Mouse (Mus musculus) T-helper 2 cell (primary cell): Measurements from ENCODE around the gene Pnkp.

ENCODE experiments used
- in situ Hi-C: fragments of 300-600 bp; cut with MboI, MseI; formaldehyde crosslinking; loops from one replicate; pipeline ENCODE4 v1.15.1; 2025; ENCODE audit warnings: high pct_unique_total_duplicates

The Pnkp gene

DNA sequence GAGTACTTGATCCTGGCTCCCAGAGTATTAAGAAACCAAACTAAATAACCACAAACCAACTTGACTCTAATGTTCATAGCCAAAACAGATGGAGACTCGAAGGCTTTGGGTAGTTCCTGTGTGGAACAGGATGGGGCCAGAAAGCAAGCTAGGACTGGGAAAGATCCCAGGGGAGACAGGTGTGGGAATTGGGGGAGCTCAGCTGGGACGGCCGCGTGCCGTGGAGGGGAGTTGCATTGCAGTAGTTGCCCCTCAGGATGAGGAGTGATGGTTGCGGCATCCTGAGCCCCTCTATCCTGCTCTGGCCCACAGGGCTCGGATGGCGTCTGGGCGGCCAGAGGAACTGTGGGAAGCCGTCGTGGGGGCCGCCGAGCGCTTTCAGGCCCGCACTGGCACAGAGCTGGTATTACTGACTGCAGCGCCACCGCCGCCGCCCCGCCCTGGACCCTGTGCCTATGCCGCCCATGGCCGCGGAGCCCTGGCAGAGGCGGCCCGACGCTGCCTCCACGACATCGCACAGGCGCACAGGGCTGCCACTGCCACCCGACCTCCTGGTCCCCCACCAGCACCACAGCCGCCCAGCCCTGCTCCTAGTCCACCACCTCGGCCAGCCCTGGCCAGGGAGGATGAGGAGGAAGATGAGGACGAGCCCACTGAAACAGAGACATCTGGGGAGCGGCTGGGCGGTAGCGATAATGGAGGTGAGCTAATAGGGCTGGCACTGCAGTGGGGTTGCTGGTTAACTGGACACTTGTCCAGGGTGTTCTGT is 4.5 kb upstream of the Pnkp start:
- in situ Hi-C loops, result no loop called here

DNA sequence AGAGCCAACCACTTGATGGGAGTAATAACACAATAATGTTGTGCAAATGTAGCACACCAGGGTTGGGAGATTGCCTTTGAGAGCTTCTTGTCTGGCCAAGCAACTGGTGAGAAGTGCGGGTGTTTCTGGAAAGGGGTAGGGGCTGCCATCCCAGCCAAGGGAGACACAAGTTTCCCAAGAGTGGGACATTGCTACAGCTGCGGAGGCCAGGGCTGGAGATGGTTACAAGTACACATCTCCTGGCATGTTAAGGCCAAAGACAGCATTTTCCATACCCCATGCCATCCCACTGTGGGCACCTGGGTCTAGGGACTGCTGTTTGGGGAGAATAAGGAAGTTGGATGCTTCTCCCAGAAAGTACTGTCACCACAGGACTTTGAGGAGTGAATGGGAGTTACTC is 3.9 kb upstream of the Pnkp start:
- in situ Hi-C loops, result no loop called here

DNA sequence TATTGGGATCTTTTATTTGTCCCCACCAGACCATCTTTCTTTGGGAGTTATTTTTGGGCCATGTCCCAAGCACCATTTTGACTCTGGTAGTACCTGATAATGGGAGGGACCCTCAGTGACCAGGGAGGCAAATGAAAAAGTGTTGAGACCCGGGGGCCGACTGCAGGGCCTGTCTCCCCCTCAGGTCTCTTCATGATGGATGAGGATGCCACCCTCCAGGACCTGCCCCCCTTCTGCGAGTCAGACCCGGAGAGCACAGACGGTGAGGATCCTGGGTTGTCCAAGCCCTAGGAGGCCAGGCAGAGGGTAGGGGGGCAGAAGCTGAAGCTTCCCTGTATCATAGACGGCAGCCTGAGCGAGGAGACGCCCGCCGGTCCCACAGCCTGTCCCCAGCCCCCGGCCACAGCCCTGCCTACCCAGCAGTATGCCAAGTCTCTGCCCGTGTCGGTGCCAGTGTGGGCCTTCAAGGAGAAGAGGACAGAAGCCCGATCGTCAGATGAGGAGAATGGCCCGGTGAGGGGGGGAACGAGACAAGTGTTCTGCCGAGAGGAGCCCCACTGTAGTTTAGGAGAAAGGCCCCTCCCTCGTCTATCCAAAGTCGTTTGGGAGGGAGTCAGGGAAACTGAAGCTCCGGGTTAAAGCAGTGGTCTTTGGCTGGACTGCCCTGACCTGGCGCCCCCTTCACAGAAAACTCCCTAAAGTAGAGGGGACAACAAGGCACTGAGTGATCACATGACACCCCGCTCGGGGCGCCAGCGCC is 3.2 kb upstream of the Pnkp start:
- in situ Hi-C loops, result no loop called here

- in situ Hi-C loops, result no loop called here
Observed at GRCm38 (mm10) chr7:44854356-44855031, 2.4 kb upstream of the Pnkp start.

DNA sequence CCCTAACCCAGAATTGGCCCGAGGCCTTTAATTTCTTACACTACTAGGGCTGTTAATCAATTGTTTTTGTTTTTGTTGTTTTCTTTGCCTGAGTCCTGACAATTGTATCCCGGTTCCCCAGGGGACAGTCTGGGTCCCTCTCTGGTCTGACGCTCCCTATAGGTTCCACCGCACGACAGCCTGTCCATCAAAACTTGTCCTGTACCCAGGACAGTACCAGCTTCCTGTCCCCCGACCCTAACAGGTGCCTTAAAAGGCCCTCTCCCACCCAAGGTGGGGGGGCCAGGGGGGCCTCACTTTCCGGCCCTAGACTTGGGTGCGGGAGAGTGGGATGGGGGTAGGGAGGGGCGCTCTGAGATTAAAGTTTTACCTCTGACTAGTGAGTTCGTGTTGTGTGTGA is 1.9 kb upstream of the Pnkp start:
- in situ Hi-C loops, result no loop called here

- in situ Hi-C loops, result no loop called here
Observed at GRCm38 (mm10) chr7:44856265-44856916, 548 bp upstream of the Pnkp start.

DNA sequence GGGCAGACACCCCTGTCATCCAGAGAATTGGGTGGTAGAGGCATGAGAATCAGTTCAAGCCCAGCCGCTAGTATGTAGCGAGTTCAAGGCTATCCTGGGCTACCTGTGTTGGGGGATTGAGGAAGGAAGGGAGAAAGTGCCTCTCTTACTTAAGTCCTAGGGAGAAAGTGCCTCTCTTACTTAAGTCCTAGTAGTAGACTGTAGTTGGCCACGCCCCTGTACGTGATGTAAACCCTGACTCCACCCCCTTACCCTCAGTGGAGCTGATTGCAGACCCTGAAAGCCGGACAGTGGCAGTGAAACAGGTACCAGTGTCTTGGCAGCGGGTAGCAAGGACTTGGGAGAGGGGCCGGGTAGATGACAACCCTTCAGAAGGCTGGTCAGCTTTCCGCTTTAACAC is 966 bp downstream of the Pnkp start:
- in situ Hi-C loops, result no loop called here

DNA sequence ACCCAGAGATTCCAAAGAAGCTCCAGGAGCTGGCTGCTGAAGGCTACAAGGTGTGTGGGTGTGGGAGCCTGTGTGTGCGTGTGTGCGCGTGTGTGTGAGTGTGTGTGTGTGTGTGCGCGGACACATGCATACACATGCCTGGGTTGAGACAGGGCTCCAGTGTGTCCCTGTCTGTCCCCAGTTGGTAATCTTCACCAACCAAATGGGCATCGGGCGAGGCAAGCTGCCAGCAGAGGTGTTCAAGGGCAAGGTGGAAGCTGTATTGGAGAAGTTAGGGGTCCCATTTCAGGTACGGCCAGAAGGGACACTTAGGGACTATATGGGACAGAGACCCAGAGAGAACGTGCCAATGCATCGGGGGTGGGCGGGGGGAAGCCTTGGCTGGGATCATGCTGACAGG is 3.0 kb downstream of the Pnkp start:
- in situ Hi-C loops, result no loop called here

DNA sequence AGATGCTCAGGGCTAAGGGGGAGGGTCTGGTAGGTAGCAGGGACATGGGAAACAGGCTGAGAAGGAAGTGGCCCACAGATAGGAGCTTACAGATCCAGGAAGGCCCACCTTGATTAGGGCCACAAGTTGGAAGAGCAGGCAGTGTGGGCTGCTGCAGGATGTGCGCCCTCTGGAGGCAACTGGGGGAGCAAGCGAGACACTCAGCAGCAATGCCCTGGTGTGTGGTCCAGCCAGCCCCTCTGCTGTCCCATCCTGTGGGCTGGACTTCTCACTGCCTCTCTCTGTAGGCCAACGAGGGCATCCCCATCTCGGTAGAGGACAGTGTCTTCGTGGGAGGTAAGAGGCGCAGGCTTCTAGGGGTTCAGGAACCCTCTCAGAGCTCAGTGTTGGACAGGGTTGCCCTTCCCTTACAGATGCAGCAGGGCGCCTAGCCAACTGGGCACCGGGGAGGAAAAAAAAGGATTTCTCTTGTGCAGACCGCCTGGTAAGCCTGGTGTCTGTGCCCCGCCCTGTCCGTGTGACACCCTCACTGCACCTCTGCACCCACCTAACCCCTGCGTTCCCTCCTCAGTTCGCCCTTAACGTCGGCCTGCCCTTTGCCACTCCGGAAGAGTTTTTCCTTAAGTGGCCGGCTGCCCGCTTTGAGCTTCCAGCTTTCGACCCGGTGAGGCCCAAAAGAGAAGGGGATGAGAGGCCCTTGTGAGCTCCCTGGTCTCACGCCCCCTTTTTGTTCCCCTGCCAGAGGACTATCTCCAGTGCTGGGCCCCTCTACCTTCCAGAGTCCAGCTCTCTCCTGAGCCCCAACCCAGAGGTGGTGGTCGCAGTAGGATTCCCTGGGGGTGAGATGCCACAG is 3.9 kb downstream of the Pnkp start:
- in situ Hi-C loops, result no loop called here

- in situ Hi-C loops, result no loop called here
Observed at GRCm38 (mm10) chr7:44861429-44861816, 4.5 kb downstream of the Pnkp start.

DNA sequence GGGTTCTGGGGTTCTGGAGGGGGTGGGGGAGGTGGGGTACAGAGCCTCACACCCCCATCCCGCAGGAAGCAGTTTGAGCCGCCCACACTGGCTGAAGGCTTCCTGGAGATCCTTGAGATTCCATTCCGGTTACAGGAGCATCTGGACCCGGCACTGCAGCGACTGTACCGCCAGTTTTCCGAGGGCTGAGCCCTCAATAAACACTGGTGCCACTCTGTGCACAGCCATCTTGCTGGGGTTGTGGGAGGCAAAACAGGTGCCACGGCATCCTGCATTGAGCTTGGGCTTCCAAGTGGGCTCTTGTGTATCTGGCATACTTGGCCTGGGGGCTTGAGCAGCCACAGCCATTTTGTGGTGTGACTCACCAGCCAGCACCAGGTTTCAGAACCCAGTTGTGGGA is 5.5 kb downstream of the Pnkp start:
- in situ Hi-C loops, result no loop called here

DNA sequence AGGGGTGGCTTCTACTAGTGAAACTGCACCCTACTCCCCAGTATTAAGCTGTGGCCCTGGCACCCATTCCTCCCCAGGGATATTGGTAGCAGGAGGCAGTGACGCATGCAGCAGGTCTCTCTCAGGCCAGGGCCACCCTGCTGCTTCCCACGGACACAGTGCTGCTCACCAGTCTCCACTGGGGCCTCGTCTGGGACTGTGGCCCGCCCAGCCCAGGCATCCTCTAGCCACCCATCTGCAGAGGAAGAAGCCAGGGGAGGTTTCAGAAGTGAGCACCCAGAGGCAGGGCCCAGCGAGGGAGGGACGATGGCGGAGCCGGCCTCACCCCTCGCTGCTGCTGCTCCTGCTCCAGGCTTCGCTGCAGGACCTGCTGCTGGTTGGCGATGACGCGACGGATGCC is 6.3 kb downstream of the Pnkp start:
- in situ Hi-C loops, result no loop called here

- in situ Hi-C loops, result no loop called here
Observed at GRCm38 (mm10) chr7:44863982-44864494, 7.1 kb downstream of the Pnkp start.

- in situ Hi-C loops, result no loop called here
Observed at GRCm38 (mm10) chr7:44864595-44865542, 7.9 kb downstream of the Pnkp start.

DNA sequence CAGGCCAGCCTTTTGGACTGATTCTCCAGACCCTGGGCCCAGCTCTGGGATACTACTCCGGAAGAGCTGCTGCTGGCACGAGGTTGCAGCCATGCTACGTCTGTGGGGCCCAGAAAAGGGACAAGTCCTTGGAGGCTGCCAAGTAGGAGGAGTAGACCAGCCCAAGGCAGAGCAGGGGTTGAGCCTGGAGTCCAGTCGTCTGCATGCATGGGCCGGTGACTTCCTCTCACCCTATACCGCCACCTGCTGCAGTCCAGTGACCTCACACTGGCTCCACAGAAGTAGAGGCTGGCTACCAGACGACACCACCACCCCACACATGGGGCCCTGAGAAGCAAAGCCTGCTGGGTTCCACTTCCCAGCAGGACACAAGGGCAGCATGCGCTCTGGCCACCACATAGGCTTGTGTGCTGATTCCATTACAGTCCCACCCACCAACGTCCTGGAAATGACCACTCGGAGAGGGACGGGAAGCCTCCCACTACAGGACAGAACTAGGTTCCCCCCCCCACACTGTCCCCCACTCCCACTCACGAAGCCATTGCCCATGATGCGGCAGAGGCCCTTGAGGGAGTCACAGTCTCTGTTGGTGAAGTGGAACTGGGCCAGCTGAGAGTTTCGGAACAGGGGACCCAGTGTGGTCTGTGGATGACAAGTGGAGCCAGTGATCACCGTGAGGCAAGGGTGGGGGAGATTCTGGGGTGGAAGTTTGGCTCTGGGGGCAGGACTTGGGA is 9.5 kb downstream of the Pnkp start:
- in situ Hi-C loops, result no loop called here

GRCm38 (mm10) chr7:44867010-44867702 is 10.2 kb downstream of the Pnkp start:
- in situ Hi-C loops, result no loop called here

GRCm38 (mm10) chr7:44867802-44868201 is 10.9 kb downstream of the Pnkp start:
- in situ Hi-C loops, result no loop called here

DNA sequence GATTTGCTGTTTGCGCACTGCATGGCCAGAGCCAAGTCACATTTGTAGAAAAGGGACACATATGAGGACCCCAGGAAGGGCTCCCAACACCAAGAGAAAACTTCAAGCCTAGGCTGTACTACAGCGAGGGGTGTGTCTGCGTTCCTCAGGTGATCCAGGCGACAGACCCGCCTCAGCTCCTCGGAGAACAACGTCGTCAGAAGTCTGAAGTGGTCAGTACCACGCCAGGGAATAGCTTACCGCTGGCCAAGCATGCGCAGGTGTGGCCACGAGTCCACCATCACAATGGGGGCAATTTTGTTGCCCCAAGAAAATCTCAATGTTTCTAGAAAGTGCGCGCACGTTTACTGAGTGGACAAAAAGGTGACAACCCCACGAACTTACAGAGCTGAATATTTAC is 11.5 kb downstream of the Pnkp start:
- in situ Hi-C loops, result no loop called here
